ENCODE assay signal across 25 mouse cellular contexts in the genomic region with DNA sequence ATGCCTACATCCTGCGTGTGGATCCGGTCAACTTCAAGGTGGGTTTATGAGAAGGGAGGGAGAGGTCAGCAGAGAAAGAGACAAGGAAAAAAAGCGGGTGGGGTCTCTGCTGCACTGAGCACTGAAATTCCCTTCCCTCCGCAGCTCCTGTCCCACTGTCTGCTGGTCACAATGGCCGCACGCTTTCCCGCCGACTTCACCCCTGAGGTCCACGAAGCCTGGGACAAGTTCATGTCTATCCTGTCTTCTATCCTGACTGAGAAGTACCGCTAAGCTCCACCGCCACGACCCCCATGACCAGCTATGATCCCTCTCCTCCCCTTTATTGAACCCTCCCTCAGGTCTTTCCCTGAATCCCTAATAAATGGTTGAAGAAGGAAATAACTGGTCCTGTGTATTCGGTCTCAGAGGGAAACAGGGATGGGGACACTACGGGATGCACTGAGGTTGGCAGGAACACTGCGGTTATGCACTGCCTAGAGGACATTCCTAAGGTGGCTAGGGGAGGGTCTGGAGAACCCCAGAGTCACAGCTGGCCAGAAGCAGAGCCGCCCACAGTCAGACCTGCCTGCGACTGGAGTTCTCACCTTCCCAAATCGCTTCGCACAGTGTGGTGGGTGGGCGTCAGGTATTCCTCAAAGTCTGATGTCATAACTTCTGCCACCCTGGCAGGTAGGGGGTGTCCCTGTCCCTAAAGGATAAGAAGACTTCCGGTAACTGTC. TPM values are rescaled to one million over a fixed set of nuclear protein-coding genes. Genes with fewer than 3 reads are reported as not detected.
A peak's percentile ranks its signal among the peaks of the same experiment; 100 is the strongest.
DNase-seq lines count a peak whose midpoint lies in the region; ATAC-seq lines count a peak whose summit lies in the region.
"Had no signal": no experiment of that assay in that cellular context is flagged by ENCODE, and none has a peak within 500 bp of the region (broad histone marks: within the 10 kb centered on the region; RNA-seq: fewer than 3 reads in every experiment).

No protein-coding gene starts in this region.

- ATAC-seq in forebrain, embryonic 11.5 days (replicated peaks; ENCODE audit: low FRiP score) = peak; percentile 63
- no peak for ATAC-seq in forebrain, embryonic 16.5 days
- ATAC-seq in hindbrain, embryonic 12.5 days (ENCODE audit: low FRiP score) = no peak
- 0 out of 2 replicates have a peak, but pooled peaks have one; percentile 53 for ATAC-seq in neural tube, embryonic 12.5 days (ENCODE audit: low FRiP score, low read depth)

- peak; percentile 65 for DNase-seq in forebrain, embryonic 11.5 days (ENCODE audit: low spot score)
- DNase-seq in hindbrain, embryonic 10.5 days (ENCODE audit: low spot score) = no peak
- DNase-seq in neural tube, embryonic 10.5 days (ENCODE audit: extremely low spot score, low spot score) = no peak
- no peak for DNase-seq in gastrocnemius, postnatal 14 days
- DNase-seq: adrenal gland, adult 8-10 months; cerebellum, adult 8-10 months; kidney, adult 9 months; kidney, postnatal 4 days; layer of hippocampus, adult 9-11 months; left cerebral cortex, postnatal 4 days; lung, postnatal 10 days; midbrain, embryonic 14.5 days; retina, postnatal 1 day; thymus, adult 18-20 months had no signal

- no peak overlapping the region for H3K4me3 ChIP-seq in forebrain, embryonic 11.5 days (ENCODE audit: low read depth, low read length)
- H3K4me3 ChIP-seq in forebrain, embryonic 16.5 days (replicated peaks; ENCODE audit: low read length) = no peak overlapping the region
- H3K4me3 ChIP-seq in hindbrain, embryonic 10.5 days = no peak overlapping the region
- no peak overlapping the region for H3K4me3 ChIP-seq in hindbrain, embryonic 12.5 days
- H3K4me3 ChIP-seq in neural tube, embryonic 12.5 days = no peak overlapping the region
- H3K4me3 ChIP-seq: hindbrain, embryonic 13.5 days; left cerebral cortex, adult 2 months; myocyte; stomach, embryonic 15.5 days had no signal

- no peak overlapping the region for H3K27ac ChIP-seq in forebrain, embryonic 11.5 days (ENCODE audit: low read depth, low read length)
- H3K27ac ChIP-seq in forebrain, embryonic 16.5 days (ENCODE audit: low read length) = no peak overlapping the region
- H3K27ac ChIP-seq in hindbrain, embryonic 10.5 days = 0 out of 2 replicates have a peak overlapping the region, but pooled peaks have one; percentile 12
- no peak overlapping the region for H3K27ac ChIP-seq in hindbrain, embryonic 12.5 days
- no peak overlapping the region for H3K27ac ChIP-seq in neural tube, embryonic 12.5 days
- H3K27ac ChIP-seq: hindbrain, embryonic 13.5 days; left cerebral cortex, adult 2 months; stomach, embryonic 15.5 days had no signal

- intact Hi-C loops in gastrocnemius, postnatal 14 days (cut with DNase I; ENCODE audit: low total_unique reads) = no loop called here

- no peaks in the 10 kb centered on the region for H3K36me3 ChIP-seq in forebrain, embryonic 11.5 days (ENCODE audit: control insufficient read depth, insufficient read depth, low read length)
- no peaks in the 10 kb centered on the region for H3K36me3 ChIP-seq in forebrain, embryonic 16.5 days (ENCODE audit: control insufficient read depth, insufficient read depth)
- H3K36me3 ChIP-seq in hindbrain, embryonic 10.5 days = no peaks in the 10 kb centered on the region
- no peaks in the 10 kb centered on the region for H3K36me3 ChIP-seq in hindbrain, embryonic 12.5 days
- H3K36me3 ChIP-seq in neural tube, embryonic 12.5 days = no peaks in the 10 kb centered on the region
- H3K36me3 ChIP-seq: hindbrain, embryonic 13.5 days; stomach, embryonic 15.5 days had no signal

- no peaks in the 10 kb centered on the region for H3K9me3 ChIP-seq in forebrain, embryonic 11.5 days (ENCODE audit: control insufficient read depth, low read length)
- no peaks in the 10 kb centered on the region for H3K9me3 ChIP-seq in forebrain, embryonic 16.5 days (ENCODE audit: control insufficient read depth, low read length)
- no peaks in the 10 kb centered on the region for H3K9me3 ChIP-seq in hindbrain, embryonic 10.5 days
- no peaks in the 10 kb centered on the region for H3K9me3 ChIP-seq in hindbrain, embryonic 12.5 days (replicated peaks)
- no peaks in the 10 kb centered on the region for H3K9me3 ChIP-seq in neural tube, embryonic 12.5 days
- H3K9me3 ChIP-seq: hindbrain, embryonic 13.5 days; stomach, embryonic 15.5 days had no signal

- H3K4me1 ChIP-seq in forebrain, embryonic 11.5 days (replicated peaks; ENCODE audit: control insufficient read depth, insufficient read depth, low read length) = no peaks in the 10 kb centered on the region
- H3K4me1 ChIP-seq in forebrain, embryonic 16.5 days (replicated peaks; ENCODE audit: control insufficient read depth, insufficient read depth, low read length) = peaks cover 3% of the 10 kb centered on the region; the same call in 1 of the 2 replicates
- no peaks in the 10 kb centered on the region for H3K4me1 ChIP-seq in hindbrain, embryonic 10.5 days (replicated peaks)
- no peaks in the 10 kb centered on the region for H3K4me1 ChIP-seq in hindbrain, embryonic 12.5 days
- H3K4me1 ChIP-seq in neural tube, embryonic 12.5 days = no peaks in the 10 kb centered on the region
- H3K4me1 ChIP-seq: hindbrain, embryonic 13.5 days; stomach, embryonic 15.5 days had no signal

- no peak overlapping the region for H3K4me2 ChIP-seq in forebrain, embryonic 11.5 days (ENCODE audit: low read depth, low read length, severe bottlenecking)
- no peak overlapping the region for H3K4me2 ChIP-seq in forebrain, embryonic 16.5 days (ENCODE audit: low read length)
- H3K4me2 ChIP-seq in hindbrain, embryonic 12.5 days (replicated peaks) = no peak overlapping the region
- no peak overlapping the region for H3K4me2 ChIP-seq in neural tube, embryonic 12.5 days (replicated peaks)
- H3K4me2 ChIP-seq: hindbrain, embryonic 13.5 days; stomach, embryonic 15.5 days had no signal

- H3K9ac ChIP-seq in forebrain, embryonic 11.5 days (ENCODE audit: low read length) = no peak overlapping the region
- no peak overlapping the region for H3K9ac ChIP-seq in forebrain, embryonic 16.5 days (replicated peaks; ENCODE audit: low read depth, low read length)
- H3K9ac ChIP-seq in hindbrain, embryonic 12.5 days = no peak overlapping the region
- H3K9ac ChIP-seq in neural tube, embryonic 12.5 days = no peak overlapping the region
- H3K9ac ChIP-seq: hindbrain, embryonic 13.5 days; stomach, embryonic 15.5 days had no signal

- WGBS in forebrain, embryonic 11.5 days = 81% methylated on average over 21 of the region's 21 CpGs
- 82% methylated on average over 21 of the region's 21 CpGs for WGBS in forebrain, embryonic 16.5 days
- 70% methylated on average over 21 of the region's 21 CpGs for WGBS in hindbrain, embryonic 10.5 days
- 72% methylated on average over 21 of the region's 21 CpGs for WGBS in hindbrain, embryonic 12.5 days
- 75% methylated on average over 21 of the region's 21 CpGs for WGBS in neural tube, embryonic 12.5 days

- no peaks in the 10 kb centered on the region for H3K27me3 ChIP-seq in forebrain, embryonic 11.5 days (ENCODE audit: control insufficient read depth, insufficient read depth, low read length)
- H3K27me3 ChIP-seq in forebrain, embryonic 16.5 days (replicated peaks; ENCODE audit: control insufficient read depth, insufficient read depth, low read length) = no peaks in the 10 kb centered on the region
- H3K27me3 ChIP-seq in hindbrain, embryonic 10.5 days (ENCODE audit: insufficient read depth, poor library complexity, severe bottlenecking) = peaks cover 24% of the 10 kb centered on the region
- peaks cover 22% of the 10 kb centered on the region; the same call in 1 of the 2 replicates for H3K27me3 ChIP-seq in hindbrain, embryonic 12.5 days
- H3K27me3 ChIP-seq in neural tube, embryonic 12.5 days (replicated peaks) = peaks cover 7% of the 10 kb centered on the region; the same call in 1 of the 2 replicates

RNA-seq across cellular contexts. Expression of a gene that starts 1.7 kb away (rescaled TPM):
- 3,449 and 3,516 TPM in 2 replicates for polyA plus RNA-seq in forebrain, embryonic 11.5 days (2014; fragmentation: Nextera tagmentation; extraction: Ambion mirVana)
- polyA plus RNA-seq in forebrain, embryonic 16.5 days (2015; fragmentation: Nextera tagmentation; extraction: Ambion mirVana) = 9.4 and 11.3 TPM in 2 replicates
- polyA plus RNA-seq in hindbrain, embryonic 10.5 days (2016; fragmentation: Nextera tagmentation; extraction: Ambion mirVana) = 3,492 and 3,546 TPM in 2 replicates
- polyA plus RNA-seq in hindbrain, embryonic 12.5 days (2016; fragmentation: Nextera tagmentation; extraction: Ambion mirVana) = 1,600 and 2,073 TPM in 2 replicates
- 1,310 and 1,360 TPM in 2 replicates for polyA plus RNA-seq in neural tube, embryonic 12.5 days (2016; fragmentation: Nextera tagmentation; extraction: Ambion mirVana)
- total RNA-seq in gastrocnemius, postnatal 14 days (2021) = not detected
- total RNA-seq: adrenal gland, adult 8-10 months; CH12.LX; gastrocnemius, adult 8-10 months; heart, adult 8-10 months; left cerebral cortex, adult 2 months; left cerebral cortex, postnatal 4 days; megakaryocyte progenitor cell, adult 5-6 weeks had no signal
- polyA plus RNA-seq: myocyte had no signal

RNA-seq across cellular contexts. Expression of a gene that starts 5.4 kb away (rescaled TPM):
- 3,025 and 3,069 TPM in 2 replicates for polyA plus RNA-seq in forebrain, embryonic 11.5 days (2014; fragmentation: Nextera tagmentation; extraction: Ambion mirVana)
- 2,173 and 2,648 TPM in 2 replicates for polyA plus RNA-seq in forebrain, embryonic 16.5 days (2015; fragmentation: Nextera tagmentation; extraction: Ambion mirVana)
- 2,485 and 2,589 TPM in 2 replicates for polyA plus RNA-seq in hindbrain, embryonic 10.5 days (2016; fragmentation: Nextera tagmentation; extraction: Ambion mirVana)
- polyA plus RNA-seq in hindbrain, embryonic 12.5 days (2016; fragmentation: Nextera tagmentation; extraction: Ambion mirVana) = 2,983 and 3,718 TPM in 2 replicates
- 2,385 and 2,610 TPM in 2 replicates for polyA plus RNA-seq in neural tube, embryonic 12.5 days (2016; fragmentation: Nextera tagmentation; extraction: Ambion mirVana)
- 1,000 to 10,000 TPM; 1,024 TPM for total RNA-seq in gastrocnemius, postnatal 14 days (2021)

RNA-seq across cellular contexts. Expression of a gene that starts 8.9 kb away (rescaled TPM):
- 5.8 and 6.3 TPM in 2 replicates for polyA plus RNA-seq in forebrain, embryonic 11.5 days (2014; fragmentation: Nextera tagmentation; extraction: Ambion mirVana)
- polyA plus RNA-seq in forebrain, embryonic 16.5 days (2015; fragmentation: Nextera tagmentation; extraction: Ambion mirVana) = 3.3 and 4.1 TPM in 2 replicates
- 6.2 and 6.4 TPM in 2 replicates for polyA plus RNA-seq in hindbrain, embryonic 10.5 days (2016; fragmentation: Nextera tagmentation; extraction: Ambion mirVana)
- 4.6 and 5.1 TPM in 2 replicates for polyA plus RNA-seq in hindbrain, embryonic 12.5 days (2016; fragmentation: Nextera tagmentation; extraction: Ambion mirVana)
- 3.2 and 3.3 TPM in 2 replicates for polyA plus RNA-seq in neural tube, embryonic 12.5 days (2016; fragmentation: Nextera tagmentation; extraction: Ambion mirVana)
- total RNA-seq in gastrocnemius, postnatal 14 days (2021) = under 1 TPM in 1 of 2 experiments, not detected in 1; 0.41 TPM
- total RNA-seq: adrenal gland, adult 8-10 months; CH12.LX; gastrocnemius, adult 8-10 months; left cerebral cortex, adult 2 months; megakaryocyte progenitor cell, adult 5-6 weeks had no signal
- polyA plus RNA-seq: midbrain, embryonic 14.5 days had no signal

RNA-seq across cellular contexts. Expression of a gene that starts 10.4 kb away (rescaled TPM):
- polyA plus RNA-seq in forebrain, embryonic 11.5 days (2014; fragmentation: Nextera tagmentation; extraction: Ambion mirVana) = 41.6 and 44.5 TPM in 2 replicates
- polyA plus RNA-seq in forebrain, embryonic 16.5 days (2015; fragmentation: Nextera tagmentation; extraction: Ambion mirVana) = 52.2 and 56.7 TPM in 2 replicates
- polyA plus RNA-seq in hindbrain, embryonic 10.5 days (2016; fragmentation: Nextera tagmentation; extraction: Ambion mirVana) = 41.1 and 45.6 TPM in 2 replicates
- polyA plus RNA-seq in hindbrain, embryonic 12.5 days (2016; fragmentation: Nextera tagmentation; extraction: Ambion mirVana) = 51.3 and 51.7 TPM in 2 replicates
- polyA plus RNA-seq in neural tube, embryonic 12.5 days (2016; fragmentation: Nextera tagmentation; extraction: Ambion mirVana) = 41.9 and 46.9 TPM in 2 replicates
- total RNA-seq in gastrocnemius, postnatal 14 days (2021) = 10 to 100 TPM; 17.8 to 19.2 TPM

RNA-seq across cellular contexts. Expression of a gene that starts 18.4 kb away (rescaled TPM):
- polyA plus RNA-seq in forebrain, embryonic 11.5 days (2014; fragmentation: Nextera tagmentation; extraction: Ambion mirVana) = 5,773 and 5,896 TPM in 2 replicates
- polyA plus RNA-seq in forebrain, embryonic 16.5 days (2015; fragmentation: Nextera tagmentation; extraction: Ambion mirVana) = 5,488 and 6,869 TPM in 2 replicates
- 4,383 and 4,938 TPM in 2 replicates for polyA plus RNA-seq in hindbrain, embryonic 10.5 days (2016; fragmentation: Nextera tagmentation; extraction: Ambion mirVana)
- 6,460 and 7,804 TPM in 2 replicates for polyA plus RNA-seq in hindbrain, embryonic 12.5 days (2016; fragmentation: Nextera tagmentation; extraction: Ambion mirVana)
- 5,164 and 5,594 TPM in 2 replicates for polyA plus RNA-seq in neural tube, embryonic 12.5 days (2016; fragmentation: Nextera tagmentation; extraction: Ambion mirVana)
- 100 to 1,000 TPM; 795 to 814 TPM for total RNA-seq in gastrocnemius, postnatal 14 days (2021)
- polyA plus RNA-seq: myocyte had no signal

Comparison
In these comparisons a context has a peak if more than half of its experiments do, and no peak if none do; other contexts are left out.
1. ATAC-seq: peak in forebrain, embryonic 11.5 days (single experiment) and neural tube, embryonic 12.5 days (single experiment); none in forebrain, embryonic 16.5 days (single experiment) and hindbrain, embryonic 12.5 days (single experiment).
2. RNA of a gene that starts 1.7 kb away (polyA plus RNA-seq): 3,492 to 3,546 TPM in hindbrain, embryonic 10.5 days, 3,449 to 3,516 TPM in forebrain, embryonic 11.5 days, 1,600 to 2,073 TPM in hindbrain, embryonic 12.5 days and 1,310 to 1,360 TPM in neural tube, embryonic 12.5 days; 9.4 to 11.3 TPM in forebrain, embryonic 16.5 days; every median in the first group is over 100 times any median in the second.